Mouse (Mus musculus) spleen, postnatal 14 days (tissue): ENCODE measurements around the gene 3110082I17Rik.

Experiments used
- DNase-seq, 2 experiments: peaks; one replicate each; pipeline ENCODE4 v3.0.0; 2021 to 2022; ENCODE audit warnings: low spot score in 2 of 2

The 3110082I17Rik gene

DNA sequence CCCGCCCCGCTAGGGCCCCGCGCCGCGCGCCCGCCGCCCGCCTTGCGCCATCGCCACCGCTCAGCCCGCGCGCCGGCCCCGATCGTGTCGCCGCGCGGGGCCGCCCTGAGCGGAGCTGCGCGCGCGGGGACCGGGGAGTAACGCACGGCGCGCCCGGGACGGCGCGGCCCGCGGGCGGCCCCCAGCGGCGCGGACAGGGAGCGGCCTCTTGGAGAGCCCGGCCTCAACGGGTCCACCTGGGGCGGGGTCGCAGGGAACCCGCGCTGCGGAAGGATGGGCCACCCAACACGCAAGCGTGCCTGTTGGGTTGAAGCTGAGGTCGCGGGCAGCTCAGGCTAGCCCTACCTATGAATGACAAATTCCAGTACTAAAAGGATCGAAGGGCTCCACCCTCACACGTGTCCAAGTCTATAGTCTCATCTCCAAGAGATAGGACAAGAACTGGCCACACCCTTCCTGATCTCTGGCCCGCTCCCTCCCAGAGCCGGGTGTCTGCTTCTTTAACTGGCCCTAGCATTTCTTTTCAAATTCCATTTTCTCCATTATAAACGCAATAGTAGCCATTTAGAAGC lies 134.8 kb downstream of the 3110082I17Rik start, which contains the start of gene Adap1:
Adap1 (minus strand) TSS at position 228 of the 572 bp plus-strand sequence.
- DNase-seq: peak; percentile 31 to 58

DNA sequence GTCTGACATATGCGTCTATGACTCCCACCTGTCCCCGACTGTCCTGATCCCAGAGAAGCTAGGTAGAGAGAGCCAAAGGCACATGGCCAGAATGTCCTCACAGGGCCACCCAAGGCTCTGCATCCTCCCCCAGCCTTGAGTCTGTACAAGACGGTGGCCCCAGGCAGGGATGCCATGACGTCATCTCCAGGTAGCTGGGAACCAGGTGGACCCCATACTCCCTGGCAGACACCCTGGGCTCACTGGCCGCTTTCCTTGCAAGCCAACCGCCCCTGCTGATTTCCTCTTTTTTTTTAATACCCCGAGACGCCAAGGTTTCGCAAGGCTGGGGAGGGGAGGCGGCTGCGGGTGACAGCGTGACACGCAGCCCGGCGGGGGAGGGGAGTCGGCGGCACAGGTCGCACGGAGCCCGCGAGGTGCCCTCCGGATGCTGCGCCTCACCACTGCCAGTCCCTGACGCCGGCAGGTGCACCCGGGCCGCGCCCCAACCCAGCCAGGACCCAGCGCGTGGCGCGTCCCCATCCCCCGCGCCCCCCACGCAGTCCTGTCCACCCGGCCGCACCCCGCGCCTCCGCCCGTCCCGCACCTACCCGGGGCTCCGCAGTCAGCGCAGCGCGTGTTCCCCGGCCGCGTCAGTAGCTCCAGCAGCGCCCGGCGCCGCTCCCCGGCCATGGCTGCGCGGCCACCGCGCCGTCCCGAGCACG lies 135.5 kb downstream of the 3110082I17Rik start:
- peak; percentile 25 to 50 for DNase-seq

DNA sequence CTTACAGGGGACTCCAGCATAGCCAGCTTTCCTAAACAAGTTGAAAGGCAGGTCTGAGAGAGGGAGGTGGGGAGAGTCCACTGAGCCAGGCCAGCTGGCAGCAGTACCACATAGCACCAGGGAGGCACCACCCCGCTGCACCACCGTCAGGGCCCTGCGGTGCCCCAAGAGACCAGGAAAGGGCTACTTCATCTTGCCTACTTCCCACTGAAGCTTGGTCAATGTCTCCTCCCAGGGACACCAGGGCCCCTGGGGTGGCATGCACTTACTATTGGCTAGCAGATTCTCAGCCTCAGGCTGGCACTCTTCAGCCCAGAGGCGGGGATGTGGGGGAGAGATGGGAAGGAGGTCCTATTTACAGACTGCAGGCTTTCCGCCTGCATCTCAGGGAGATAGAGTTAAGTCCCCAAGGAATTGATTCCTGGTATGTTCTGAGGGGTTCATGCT lies 136.3 kb downstream of the 3110082I17Rik start:
- DNase-seq: no peak

DNA sequence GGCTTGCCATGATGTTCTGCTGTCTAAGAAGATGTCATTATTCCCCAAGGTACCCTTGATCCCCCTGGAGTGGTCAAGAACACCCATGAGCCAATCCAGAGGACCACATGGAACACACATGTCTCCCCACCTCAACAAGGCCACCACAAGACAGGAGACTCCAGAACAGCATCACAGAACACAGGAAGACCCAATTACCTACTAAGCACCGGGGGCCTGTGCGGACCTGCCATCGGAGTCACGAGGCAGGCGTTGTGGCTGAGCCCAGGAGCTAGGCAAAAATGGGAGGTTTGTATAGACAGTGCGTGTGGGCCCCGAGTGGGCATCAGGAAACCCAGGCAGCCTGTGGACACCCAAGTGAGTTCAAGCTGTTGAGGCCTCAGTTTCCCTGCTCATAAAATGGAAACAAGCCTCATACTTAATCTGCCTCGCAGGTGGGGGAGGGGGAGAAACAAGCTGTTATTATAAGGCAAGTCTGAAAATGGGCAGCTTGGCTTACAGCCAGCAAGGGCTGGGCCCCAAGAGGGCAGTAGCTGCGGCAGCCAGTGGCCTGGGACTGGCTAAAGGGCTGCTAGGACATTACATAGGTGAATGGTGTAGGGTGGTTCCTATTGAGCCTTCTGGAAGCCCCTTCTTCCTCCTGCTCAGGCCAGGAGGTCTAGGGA lies 136.9 kb downstream of the 3110082I17Rik start:
- no peak for DNase-seq

DNA sequence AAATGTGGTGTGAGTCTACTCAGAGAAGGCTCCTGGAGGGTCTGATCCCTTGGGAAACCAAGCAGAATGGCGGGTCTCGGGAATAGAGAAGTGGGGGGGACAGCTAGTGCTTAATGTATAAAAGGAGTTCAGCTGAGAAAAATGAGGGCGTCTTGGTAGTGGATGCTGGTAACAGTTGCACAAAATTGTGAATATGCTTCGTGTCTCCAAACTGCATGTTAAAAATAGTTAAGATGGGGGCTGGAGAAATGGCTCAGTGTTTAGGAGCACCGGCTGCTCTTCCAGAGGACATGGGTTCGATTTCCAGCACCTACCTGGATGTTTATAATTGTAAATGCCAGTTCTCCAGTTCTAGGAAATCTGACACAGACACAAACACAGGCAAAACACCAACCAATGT lies 139.0 kb downstream of the 3110082I17Rik start:
- DNase-seq: no peak

DNA sequence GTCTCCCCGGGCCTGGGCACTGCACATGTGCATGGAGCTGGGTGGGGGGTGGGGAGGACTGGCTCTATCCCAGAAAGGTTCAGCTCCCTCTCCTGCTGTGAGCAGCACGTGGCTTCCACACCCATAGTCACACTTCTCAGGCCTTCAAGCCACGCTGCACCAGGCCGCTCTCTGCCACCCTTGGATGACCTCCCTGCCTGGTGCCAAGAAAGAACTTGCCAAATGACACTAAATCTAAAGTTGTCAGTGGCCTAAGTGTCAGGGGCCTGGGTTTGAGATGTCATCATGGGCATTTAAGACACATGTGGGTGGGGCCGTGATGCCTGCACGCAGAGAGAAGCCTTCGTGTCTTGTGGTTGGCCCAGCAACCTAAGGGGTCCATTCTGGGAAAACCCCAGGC lies 139.9 kb downstream of the 3110082I17Rik start:
- no peak for DNase-seq

DNA sequence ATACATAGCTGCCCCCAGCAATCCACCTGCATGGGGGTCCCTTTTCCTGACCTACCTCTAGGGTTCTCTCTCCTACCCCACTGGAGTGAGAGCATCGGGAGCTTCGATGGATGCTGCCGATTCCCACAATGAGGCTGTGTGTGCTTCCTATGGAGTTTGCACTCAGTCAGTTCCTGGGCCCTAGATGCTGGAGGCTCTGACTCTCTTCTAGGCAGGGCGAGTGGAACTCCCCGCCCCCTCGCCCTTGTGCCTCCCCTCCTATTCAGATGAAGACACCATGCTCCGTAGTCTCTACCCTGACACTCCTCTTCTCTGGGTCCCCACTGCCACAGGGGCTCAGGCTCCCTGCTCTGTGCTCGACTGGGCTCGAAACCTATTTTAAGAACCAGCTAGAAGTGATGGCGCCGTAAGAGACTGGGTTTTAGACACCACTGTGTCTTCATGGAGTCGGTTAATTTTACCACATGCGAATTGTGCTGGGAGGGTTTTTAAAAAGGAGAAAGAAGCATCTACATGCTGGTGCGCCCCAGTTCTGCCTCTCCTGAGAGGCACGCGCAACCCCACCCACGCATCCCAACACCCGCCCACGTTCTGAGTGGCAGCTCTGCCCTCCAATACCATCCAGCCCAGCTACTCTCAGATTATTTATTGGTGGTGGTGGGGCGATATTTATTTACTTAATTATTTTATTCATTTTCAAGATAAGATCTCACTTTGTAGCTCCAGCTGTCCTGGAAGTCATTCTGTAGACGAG lies 142.4 kb downstream of the 3110082I17Rik start:
- DNase-seq: no peak

DNA sequence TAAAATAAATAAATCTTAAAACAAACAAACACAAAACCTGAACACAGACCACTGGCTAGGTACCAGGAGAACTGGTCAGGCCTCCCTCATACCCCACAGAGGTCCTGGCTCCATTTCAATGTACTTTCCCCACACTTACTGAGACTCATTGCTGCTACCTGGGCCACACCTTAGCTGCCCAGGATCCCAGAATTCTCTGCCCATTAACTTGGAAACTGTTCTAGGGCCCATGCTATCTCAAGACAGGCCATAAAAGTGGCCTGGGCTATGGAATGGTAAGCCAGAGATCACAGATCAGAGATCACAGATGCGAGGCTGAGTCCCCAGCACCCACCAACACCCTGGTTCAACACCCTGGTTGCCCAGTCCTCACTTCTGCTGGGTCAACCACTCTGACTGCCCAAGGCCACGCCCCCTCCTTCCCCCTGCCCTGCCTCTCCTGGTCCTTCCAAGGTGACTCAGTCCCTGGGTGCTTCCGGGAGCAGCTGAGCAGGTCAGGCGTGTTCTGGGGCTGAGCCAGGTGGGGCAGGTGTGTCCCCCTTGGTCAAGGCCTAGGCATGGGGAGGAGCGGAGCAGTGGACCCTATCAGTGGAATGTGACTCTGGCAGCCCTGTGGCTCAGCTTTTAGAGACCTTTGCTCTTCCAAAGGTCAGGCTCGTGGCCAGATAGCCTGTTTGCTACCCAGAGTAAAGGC lies 143.2 kb downstream of the 3110082I17Rik start:
- no peak for DNase-seq

DNA sequence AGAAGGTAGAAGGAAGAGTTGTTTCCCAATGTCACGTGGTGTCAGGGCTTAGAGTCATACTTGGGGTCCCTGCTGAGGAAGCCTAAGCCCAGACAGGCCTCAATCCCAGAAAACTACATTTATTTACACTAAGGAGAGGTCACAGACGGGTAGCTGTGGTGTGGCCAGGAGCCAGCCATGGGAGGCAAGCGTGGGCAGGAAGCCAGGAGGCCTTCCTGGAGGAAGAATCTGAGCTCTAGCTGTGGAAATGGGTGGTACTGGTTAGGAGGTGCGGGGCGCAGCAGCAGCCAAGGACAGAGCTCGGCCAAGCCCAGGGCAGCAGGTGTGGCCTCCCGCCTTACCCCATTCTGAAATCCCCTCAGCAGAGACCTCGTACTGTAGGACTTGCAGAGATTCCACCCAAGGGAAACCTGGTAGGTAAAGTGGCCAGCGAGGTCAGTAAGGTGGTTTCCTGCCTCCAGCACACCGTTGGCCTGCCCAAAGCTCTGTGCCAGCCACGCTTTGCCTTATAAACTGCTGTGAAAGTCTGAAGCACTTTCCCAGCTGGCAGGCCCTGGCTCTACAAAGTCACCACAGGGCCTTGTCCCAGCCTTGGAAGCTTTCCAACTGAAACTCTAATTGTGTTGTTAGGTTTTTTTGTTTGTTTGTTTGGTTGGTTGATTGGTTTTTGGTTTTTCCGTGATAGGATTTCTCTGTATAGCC lies 145.2 kb downstream of the 3110082I17Rik start:
- DNase-seq: no peak

DNA sequence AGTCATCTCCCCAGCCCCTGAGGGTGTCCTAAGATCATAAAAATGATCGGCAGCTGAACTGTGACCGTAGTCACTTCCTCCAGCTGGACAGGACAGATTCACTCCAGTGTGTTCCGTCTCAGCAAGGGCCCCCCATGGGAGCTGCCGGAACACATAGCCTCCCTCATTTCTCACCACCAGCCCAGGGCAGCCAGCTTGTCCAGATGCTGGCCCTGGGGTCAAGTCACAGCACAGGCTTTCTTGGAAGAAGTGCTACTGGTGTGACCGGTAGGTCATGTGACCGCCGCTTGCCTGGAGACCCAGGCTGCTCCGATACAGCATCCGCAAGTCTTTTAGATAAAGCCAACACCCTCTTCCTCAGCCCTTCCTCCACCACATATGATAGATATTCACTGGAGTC lies 146.8 kb downstream of the 3110082I17Rik start:
- no peak for DNase-seq

DNA sequence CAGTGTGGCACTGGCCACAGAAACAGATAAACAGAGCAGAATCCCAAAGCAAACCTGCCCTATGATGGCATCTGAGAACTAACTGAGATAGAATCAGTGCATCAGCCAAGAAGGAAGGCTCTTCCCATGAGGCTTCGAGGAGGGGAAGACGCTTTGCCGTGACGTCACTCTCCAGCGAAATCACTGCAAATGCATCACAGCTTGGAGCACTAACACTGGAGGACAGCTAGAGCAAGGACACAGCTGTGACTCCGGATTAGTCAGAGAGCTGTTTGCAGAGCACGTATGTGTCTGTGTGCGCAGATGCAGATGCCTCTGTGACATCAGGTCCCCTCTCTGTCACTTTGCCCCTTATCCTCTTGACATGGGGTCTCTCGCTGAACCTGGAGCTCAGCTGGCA lies 148.5 kb downstream of the 3110082I17Rik start:
- DNase-seq: no peak

DNA sequence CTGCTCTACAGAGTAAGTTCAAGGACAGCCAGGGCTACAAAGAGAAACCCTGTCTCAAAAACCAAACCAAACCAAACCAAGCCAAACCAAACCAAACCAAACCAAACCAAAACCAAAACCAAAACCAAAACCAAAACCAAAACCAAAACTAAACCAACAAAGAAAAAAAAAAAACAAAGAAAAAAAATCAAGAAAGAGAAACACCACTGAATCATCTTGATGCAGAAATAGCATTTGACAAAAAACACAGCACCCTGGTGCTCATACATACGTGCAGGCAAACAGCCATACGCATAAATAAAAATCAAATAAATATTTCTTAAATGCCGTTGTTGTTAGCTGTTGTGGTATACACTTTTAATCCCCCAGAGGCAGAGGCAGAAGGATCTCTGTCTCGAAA lies 149.8 kb downstream of the 3110082I17Rik start:
- no peak for DNase-seq

DNA sequence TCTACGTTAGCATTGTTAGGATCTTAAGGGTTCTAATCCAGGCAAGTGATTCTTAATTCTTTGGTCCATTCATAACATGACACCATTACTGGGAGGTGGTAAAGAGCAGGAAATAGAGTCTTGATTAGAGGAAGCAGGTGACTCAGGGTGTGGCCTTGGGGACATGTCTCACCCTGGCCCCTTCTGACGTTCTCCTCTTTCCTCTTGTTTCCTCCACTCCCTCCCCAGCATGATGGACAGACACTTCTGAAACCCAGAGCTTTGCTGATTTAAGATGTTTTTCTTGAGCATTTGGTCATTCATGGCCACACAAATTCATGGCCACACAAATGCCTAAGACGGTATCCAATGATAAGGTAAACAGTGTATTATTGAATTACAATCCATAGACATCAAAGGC lies 150.4 kb downstream of the 3110082I17Rik start:
- DNase-seq: no peak
